Mouse (Mus musculus): ENCODE measurements around the gene Arap1. TPM values are rescaled to one million over a fixed set of nuclear protein-coding genes. Genes with fewer than 3 reads are reported as not detected.

Arap1 gene
- polyA plus RNA-seq, 1 experiment, result 16.3 TPM

DNA sequence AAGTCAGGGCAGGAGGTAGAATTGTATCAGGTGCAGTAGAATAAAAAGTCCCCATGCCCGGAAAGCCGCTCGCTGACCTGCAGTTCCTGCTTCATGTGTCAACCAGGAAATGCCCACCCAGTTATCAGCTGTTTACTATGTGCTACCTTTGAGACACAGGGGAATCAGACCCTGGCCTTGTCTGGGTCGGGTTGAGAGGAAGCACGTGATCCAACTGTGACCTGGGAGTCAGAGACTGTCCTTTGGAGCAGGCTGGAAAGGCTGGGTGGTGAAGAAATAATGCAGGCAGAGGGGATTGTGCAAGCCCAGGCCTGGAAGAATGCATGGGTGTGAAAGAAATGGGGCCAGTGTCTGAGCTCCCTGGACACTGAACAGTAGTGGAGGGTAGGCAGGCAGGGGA, 6.6 kb downstream of the Arap1 start:
- Histone ChIP-seq H3K27ac (ENCODE audit: insufficient read depth, low read length) (no peak overlapping the region), H3K4me3 (ENCODE audit: insufficient read depth, low read length) (no peak overlapping the region), H3K4me1 (ENCODE audit: control insufficient read depth, insufficient read depth, low read length) (no peaks in the 10 kb centered on the region)
- TF ChIP-seq CTCF (IDR thresholded peaks at IDR 0.05; ENCODE audit: extremely low read depth, insufficient read depth, low read length), result no peak
- no peak for TF ChIP-seq POLR2A (IDR thresholded peaks at IDR 0.05; ENCODE audit: extremely low read depth, insufficient read depth, low read length)

DNA sequence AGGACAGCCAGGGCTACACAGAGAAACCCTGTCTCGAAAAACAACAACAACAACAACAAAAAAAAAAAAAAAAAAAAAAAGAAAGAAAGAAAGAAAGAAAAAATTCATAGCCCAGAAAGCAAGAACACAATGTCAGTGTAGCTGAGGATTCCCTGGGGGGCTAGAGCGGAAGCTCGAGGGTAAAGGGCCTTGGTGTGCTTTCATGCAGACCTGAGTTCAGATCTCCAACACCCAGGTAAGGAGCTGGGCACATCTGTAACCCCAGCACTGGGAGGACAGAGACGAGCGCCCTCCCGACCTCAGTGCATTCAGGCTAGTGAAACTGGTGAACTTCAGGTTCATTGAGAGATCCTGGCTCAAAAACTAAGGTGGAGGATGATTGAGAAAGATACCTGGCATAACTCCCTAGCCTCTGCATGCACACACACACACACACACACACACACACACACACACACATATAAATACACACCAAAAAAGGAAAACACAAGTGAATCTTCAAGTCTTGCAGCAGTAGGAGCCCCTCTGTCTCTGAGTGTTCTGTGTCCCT, 7.8 kb downstream of the Arap1 start:
- Histone ChIP-seq H3K4me1 (ENCODE audit: control insufficient read depth, insufficient read depth, low read length) (no peaks in the 10 kb centered on the region), H3K4me3 (ENCODE audit: insufficient read depth, low read length) (no peak overlapping the region), H3K27ac (ENCODE audit: insufficient read depth, low read length) (no peak overlapping the region)
- TF ChIP-seq POLR2A (IDR thresholded peaks at IDR 0.05; ENCODE audit: extremely low read depth, insufficient read depth, low read length), result no peak
- no peak for TF ChIP-seq CTCF (IDR thresholded peaks at IDR 0.05; ENCODE audit: extremely low read depth, insufficient read depth, low read length)

DNA sequence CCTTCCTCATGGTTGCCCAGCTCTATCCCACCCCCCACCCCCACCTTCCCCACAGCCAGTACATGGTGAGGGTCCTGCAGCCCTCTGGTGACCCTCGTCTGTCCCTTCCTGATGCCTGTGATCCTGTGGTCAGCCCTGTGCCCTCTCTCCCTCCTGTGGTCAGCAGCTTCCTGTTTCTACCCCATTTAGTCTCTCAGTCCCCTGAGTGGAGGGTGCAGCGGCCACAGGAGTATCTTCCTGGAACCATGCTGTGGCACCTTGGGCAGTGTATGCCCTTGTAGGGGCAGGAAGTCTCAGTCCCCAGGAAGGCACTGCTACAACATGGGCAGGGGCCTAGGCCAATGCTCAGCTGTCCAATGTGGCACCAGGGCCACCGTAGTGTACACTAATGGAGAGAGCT, 9.0 kb downstream of the Arap1 start:
- Histone ChIP-seq H3K4me3 (ENCODE audit: insufficient read depth, low read length) (no peak overlapping the region), H3K4me1 (ENCODE audit: control insufficient read depth, insufficient read depth, low read length) (no peaks in the 10 kb centered on the region), H3K27ac (ENCODE audit: insufficient read depth, low read length) (no peak overlapping the region)
- TF ChIP-seq CTCF (IDR thresholded peaks at IDR 0.05; ENCODE audit: extremely low read depth, insufficient read depth, low read length) (no peak), POLR2A (IDR thresholded peaks at IDR 0.05; ENCODE audit: extremely low read depth, insufficient read depth, low read length) (no peak)

DNA sequence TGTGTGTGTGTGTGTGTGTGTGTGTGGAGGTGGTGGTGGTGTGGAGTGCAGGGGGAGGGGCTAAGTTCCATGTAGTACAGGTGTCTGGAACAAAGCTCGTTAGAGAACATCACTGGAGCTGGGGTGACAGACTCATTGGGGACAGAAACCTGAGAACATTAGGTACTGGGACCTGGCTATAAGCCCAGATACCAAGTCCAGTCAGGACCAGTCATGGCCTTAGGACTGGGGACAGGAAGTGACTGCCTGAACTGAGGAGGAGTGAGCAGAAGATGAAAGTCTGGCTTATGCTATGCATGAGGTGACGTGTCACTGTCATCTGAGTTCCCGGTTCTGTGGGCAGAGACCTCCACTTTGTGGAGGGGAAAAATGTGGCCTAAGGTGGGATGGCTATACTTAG, 12.5 kb downstream of the Arap1 start:
- no peak overlapping the region for H3K27ac ChIP-seq (ENCODE audit: insufficient read depth, low read length)
- H3K4me3 ChIP-seq (ENCODE audit: insufficient read depth, low read length), result no peak overlapping the region
- TF ChIP-seq POLR2A (IDR thresholded peaks at IDR 0.05; ENCODE audit: extremely low read depth, insufficient read depth, low read length), result no peak
- no peak for TF ChIP-seq CTCF (IDR thresholded peaks at IDR 0.05; ENCODE audit: extremely low read depth, insufficient read depth, low read length)
- H3K4me1 ChIP-seq (ENCODE audit: control insufficient read depth, insufficient read depth, low read length), result no peaks in the 10 kb centered on the region

DNA sequence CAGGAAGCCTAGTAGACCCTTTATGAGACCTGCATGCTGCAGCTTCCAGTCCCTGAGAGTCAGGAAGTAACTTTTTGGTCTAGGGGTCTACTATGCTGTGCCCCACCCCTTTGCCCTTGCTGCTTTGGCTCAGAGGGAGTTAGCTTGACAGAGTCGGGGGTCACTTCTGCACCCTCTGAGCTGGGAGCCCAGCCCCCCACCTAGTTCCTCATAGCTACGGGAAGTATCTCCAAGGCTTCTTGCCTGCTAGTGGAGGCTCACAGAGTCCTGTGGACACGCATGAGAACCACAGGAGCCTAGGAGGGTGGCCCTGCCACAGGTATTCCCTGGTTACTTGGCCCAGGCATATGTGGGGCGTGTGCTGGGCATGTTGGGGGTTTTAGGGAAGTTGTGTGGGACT, 13.2 kb downstream of the Arap1 start:
- Histone ChIP-seq H3K27ac (ENCODE audit: insufficient read depth, low read length) (no peak overlapping the region), H3K4me3 (ENCODE audit: insufficient read depth, low read length) (no peak overlapping the region), H3K4me1 (ENCODE audit: control insufficient read depth, insufficient read depth, low read length) (no peaks in the 10 kb centered on the region)
- no peak for TF ChIP-seq POLR2A (IDR thresholded peaks at IDR 0.05; ENCODE audit: extremely low read depth, insufficient read depth, low read length)
- TF ChIP-seq CTCF (IDR thresholded peaks at IDR 0.05; ENCODE audit: extremely low read depth, insufficient read depth, low read length), result no peak

DNA sequence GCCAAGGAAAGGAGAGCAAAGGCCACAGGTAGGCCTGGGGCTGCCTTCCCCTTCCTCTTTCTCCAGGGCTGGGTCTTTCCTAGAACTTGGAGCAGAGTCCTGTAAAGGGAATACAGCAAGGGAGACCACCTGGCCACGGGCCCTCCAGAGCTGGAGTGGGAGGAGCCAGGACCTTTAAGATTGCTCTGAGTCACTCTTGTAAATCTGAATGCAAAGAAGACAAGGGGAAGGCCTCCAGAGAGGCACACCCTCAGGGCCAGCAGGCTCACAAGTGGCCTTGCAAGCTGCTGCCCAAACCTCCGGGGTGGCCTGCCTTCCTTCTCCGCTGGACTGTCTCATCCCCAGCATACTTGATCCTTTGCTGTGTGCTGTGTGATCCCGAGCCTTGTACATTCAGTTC, 13.9 kb downstream of the Arap1 start:
- TF ChIP-seq CTCF (IDR thresholded peaks at IDR 0.05; ENCODE audit: extremely low read depth, insufficient read depth, low read length), result no peak
- no peak overlapping the region for H3K27ac ChIP-seq (ENCODE audit: insufficient read depth, low read length)
- no peaks in the 10 kb centered on the region for H3K4me1 ChIP-seq (ENCODE audit: control insufficient read depth, insufficient read depth, low read length)
- no peak overlapping the region for H3K4me3 ChIP-seq (ENCODE audit: insufficient read depth, low read length)

DNA sequence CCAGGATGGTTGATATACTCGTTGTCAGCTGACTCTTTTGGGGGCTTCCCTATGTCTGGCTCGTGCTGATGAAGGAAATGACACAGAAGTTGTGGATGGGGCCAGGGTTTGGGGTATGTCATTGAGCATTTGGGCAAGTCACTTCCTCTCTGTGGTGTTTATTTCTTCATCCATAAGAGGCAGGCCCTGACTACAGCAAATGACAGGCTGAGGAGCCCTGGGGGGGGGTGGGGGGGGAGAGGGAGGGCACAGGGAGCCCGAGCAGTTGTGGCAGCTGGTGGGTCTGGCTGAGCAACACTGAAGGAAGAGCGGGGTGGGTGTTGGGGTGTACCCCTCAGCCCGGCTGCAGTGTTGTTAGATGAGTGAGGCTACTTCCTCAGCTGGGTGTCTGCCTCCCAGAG, 14.9 kb downstream of the Arap1 start:
- no peak overlapping the region for H3K27ac ChIP-seq (ENCODE audit: insufficient read depth, low read length)
- no peak for TF ChIP-seq POLR2A (IDR thresholded peaks at IDR 0.05; ENCODE audit: extremely low read depth, insufficient read depth, low read length)
- TF ChIP-seq CTCF (IDR thresholded peaks at IDR 0.05; ENCODE audit: extremely low read depth, insufficient read depth, low read length), result no peak
- no peak overlapping the region for H3K4me3 ChIP-seq (ENCODE audit: insufficient read depth, low read length)
- no peaks in the 10 kb centered on the region for H3K4me1 ChIP-seq (ENCODE audit: control insufficient read depth, insufficient read depth, low read length)

DNA sequence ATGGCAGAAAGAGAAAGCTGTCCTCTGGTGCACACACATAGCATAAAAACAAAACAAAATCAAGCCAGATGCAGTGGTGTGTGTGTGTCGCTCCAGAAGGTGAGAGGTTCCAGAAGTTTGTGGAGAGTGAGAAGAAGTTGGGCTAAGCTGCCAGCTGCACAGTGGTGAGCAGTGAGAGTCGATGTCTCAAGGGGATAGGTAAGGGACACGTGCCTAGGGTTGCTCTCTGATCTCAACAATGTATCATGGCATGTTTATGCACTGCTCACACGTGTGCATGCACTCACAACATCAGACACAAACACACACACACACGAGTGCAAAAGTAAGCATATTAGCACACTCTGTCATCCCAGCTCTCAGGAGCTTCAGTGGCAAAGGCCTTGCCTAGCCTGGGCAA, 16.0 kb downstream of the Arap1 start:
- Histone ChIP-seq H3K4me1 (ENCODE audit: control insufficient read depth, insufficient read depth, low read length) (no peaks in the 10 kb centered on the region), H3K27ac (ENCODE audit: insufficient read depth, low read length) (no peak overlapping the region), H3K4me3 (ENCODE audit: insufficient read depth, low read length) (no peak overlapping the region)
- TF ChIP-seq POLR2A (IDR thresholded peaks at IDR 0.05; ENCODE audit: extremely low read depth, insufficient read depth, low read length) (no peak), CTCF (IDR thresholded peaks at IDR 0.05; ENCODE audit: extremely low read depth, insufficient read depth, low read length) (no peak)

DNA sequence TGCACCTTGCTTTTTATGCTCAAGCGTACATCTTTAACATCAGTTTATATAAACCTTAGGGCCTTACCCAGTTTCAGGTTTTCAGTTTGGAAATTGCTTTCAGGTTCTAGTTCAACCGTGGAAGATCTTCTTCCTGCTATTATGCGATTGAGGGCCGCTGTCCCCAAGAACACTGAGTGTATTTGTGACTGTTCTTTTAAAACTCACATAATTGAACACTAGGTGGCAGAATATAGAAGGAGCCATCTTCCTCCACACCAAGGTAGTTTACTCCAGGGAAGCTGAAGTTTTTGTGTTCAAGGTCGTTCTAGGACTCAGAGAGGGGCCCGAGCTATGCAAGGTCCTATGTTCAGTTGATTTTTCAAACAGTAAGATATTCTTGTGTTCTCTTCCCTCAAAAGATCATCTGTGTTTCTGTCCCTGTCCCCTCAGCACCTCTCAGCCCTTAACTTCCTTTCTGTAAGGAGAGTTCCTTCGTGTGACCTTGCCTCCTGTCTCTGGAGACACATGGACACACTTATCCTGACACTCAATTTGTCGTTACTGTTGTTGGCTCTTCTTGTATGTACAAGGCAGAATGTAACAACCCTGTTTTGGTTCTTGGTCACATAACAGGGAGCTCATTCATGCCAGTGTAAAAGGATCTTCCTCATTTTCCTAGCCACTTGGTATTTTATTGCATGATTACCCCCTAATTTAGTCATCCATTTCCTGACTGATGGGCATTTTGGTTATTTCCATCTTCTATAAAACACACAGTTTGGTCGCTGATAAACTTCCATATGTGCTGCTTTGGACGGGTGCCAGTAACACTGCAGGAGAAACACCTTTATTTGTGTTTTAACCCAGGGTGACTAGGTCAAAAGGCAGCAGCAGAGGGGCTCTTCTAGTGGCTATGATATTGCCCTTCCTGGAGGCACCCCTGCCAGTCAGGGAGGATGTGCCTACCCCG, 20.3 kb downstream of the Arap1 start:
- H3K27ac ChIP-seq (ENCODE audit: insufficient read depth, low read length), result no peak overlapping the region
- H3K4me1 ChIP-seq (ENCODE audit: control insufficient read depth, insufficient read depth, low read length), result no peaks in the 10 kb centered on the region
- TF ChIP-seq POLR2A (IDR thresholded peaks at IDR 0.05; ENCODE audit: extremely low read depth, insufficient read depth, low read length), result no peak
- no peak for TF ChIP-seq CTCF (IDR thresholded peaks at IDR 0.05; ENCODE audit: extremely low read depth, insufficient read depth, low read length)
- H3K4me3 ChIP-seq (ENCODE audit: insufficient read depth, low read length), result no peak overlapping the region

DNA sequence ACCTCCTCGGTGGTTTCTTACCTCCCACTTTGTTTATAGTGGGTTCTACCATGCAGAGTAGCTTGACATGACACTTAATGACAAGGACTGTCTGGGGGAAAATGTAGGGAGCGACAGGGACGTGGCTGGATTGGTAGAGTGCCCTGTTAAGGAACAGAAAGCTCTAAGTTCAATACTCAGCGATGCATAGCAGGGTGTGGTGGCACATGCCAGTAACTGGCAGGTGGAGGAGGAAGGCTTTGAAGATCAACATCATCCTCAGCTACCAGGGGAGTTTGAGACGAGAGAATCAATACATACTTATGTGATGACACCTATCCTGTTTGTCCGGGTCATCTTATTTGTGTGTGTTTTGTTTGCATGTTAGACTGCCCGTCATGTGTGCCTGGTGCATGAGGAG, 21.8 kb downstream of the Arap1 start:
- Histone ChIP-seq H3K4me1 (ENCODE audit: control insufficient read depth, insufficient read depth, low read length) (no peaks in the 10 kb centered on the region), H3K27ac (ENCODE audit: insufficient read depth, low read length) (no peak overlapping the region), H3K4me3 (ENCODE audit: insufficient read depth, low read length) (no peak overlapping the region)
- TF ChIP-seq CTCF (IDR thresholded peaks at IDR 0.05; ENCODE audit: extremely low read depth, insufficient read depth, low read length), result no peak
- TF ChIP-seq POLR2A (IDR thresholded peaks at IDR 0.05; ENCODE audit: extremely low read depth, insufficient read depth, low read length), result no peak
